Mouse (Mus musculus) ZHBTc4 (cell line): ENCODE results near the gene Mex3d.

Source experiments
- DNase-seq: peaks from one replicate; pipeline ENCODE4 v3.0.0-alpha.2; 2011; ENCODE audit warnings: low read depth, low spot score

The Mex3d gene

DNA sequence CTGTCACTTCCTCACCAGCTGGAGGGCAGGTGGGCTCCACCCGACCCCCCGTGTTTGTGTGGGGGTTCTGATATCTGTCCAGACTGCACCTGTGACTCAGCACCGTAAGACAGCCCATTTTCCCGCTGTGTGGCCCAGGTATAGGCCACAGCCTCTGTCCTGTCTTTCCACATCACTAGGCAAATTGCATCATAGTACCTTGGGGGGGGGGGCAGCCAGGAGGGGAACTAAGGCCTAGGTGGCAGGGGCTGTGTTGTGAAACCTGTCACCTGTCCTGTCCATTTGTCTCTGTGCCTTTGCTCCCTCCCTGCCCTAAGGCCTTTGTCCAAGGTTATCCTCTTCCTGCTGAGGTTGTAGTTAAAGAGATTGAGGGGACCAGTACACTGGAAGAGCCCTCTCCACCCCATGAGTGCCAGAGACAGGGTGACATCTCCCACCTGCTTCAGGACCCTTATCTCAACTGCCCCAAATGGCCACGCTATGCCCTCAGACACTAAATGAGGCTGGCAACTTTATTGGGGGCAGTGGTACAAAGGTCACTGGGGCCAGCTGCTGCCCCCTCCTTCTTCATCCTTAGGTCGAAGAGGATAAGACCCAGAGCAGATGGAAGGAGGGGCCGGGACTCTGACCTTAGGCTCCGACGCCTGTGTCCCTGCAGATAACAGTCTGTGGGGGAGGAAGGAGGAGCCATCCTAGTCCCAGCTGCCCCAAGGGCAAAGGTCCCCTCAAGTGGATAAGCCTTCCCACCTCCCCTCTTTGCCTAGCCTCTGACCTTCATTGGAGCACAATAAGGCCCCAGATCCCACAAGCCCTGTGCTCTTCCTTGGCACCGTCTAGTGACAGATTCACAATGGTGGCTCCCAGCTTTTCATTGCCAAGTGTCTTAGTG lies 55.6 kb downstream of the Mex3d start:
- DNase-seq: no peak

DNA sequence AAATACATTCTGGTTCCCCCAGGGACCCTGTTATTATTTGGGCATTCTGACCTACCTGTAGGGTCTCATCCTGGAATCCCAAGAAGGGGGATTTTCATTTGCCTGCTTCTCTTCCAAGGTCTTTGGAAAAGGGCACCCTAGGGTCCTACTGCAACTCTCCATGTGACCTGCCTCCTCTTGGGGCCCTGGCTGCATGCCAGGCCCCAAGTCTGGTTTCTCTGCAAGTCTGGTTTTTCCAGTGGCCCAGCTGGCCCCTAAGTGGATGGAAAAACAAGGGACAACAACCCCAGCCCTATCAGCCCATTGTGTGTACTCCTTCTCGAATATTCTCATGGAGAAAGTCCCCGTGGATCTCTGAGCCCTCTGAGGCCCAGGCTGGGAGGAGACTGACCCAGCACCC lies 56.6 kb downstream of the Mex3d start:
- no peak for DNase-seq
